Mouse (Mus musculus): ENCODE results near the gene Taldo1.

Taldo1 gene

GRCm38 (mm10) chr7:141417731-141418681 lies 26.0 kb downstream of the Taldo1 start:
- ATAC-seq (ENCODE audit: insufficient number of reproducible peaks, low FRiP score, low TSS enrichment) = no peak

- ATAC-seq (ENCODE audit: insufficient number of reproducible peaks, low FRiP score, low TSS enrichment) = no peak
Observed at GRCm38 (mm10) chr7:141418970-141419369, 27.0 kb downstream of the Taldo1 start.

- no peak for ATAC-seq (ENCODE audit: insufficient number of reproducible peaks, low FRiP score, low TSS enrichment)
Observed at GRCm38 (mm10) chr7:141420030-141420702, 28.2 kb downstream of the Taldo1 start.

GRCm38 (mm10) chr7:141423811-141424210 lies 31.8 kb downstream of the Taldo1 start:
- ATAC-seq (ENCODE audit: insufficient number of reproducible peaks, low FRiP score, low TSS enrichment) = no peak

GRCm38 (mm10) chr7:141426948-141427730 lies 35.1 kb downstream of the Taldo1 start:
- no peak for ATAC-seq (ENCODE audit: insufficient number of reproducible peaks, low FRiP score, low TSS enrichment)

GRCm38 (mm10) chr7:141428701-141429100 lies 36.7 kb downstream of the Taldo1 start:
- no peak for ATAC-seq (ENCODE audit: insufficient number of reproducible peaks, low FRiP score, low TSS enrichment)

- peak; percentile 66 for ATAC-seq (ENCODE audit: insufficient number of reproducible peaks, low FRiP score, low TSS enrichment)
Observed at GRCm38 (mm10) chr7:141429310-141429709, 37.3 kb downstream of the Taldo1 start, which contains the start of gene Cend1. TSS of gene Cend1 (minus strand) at chr7:141429491.

- no peak for ATAC-seq (ENCODE audit: insufficient number of reproducible peaks, low FRiP score, low TSS enrichment)
Observed at GRCm38 (mm10) chr7:141429840-141430584, 38.0 kb downstream of the Taldo1 start.

- no peak for ATAC-seq (ENCODE audit: insufficient number of reproducible peaks, low FRiP score, low TSS enrichment)
Observed at GRCm38 (mm10) chr7:141430585-141431240, 38.7 kb downstream of the Taldo1 start.

- ATAC-seq (ENCODE audit: insufficient number of reproducible peaks, low FRiP score, low TSS enrichment) = no peak
Observed at GRCm38 (mm10) chr7:141431434-141432185, 39.6 kb downstream of the Taldo1 start.

- no peak for ATAC-seq (ENCODE audit: insufficient number of reproducible peaks, low FRiP score, low TSS enrichment)
Observed at GRCm38 (mm10) chr7:141432186-141432611, 40.2 kb downstream of the Taldo1 start.

- peak; percentile 29; the same call in 1 of the 2 replicates for ATAC-seq (ENCODE audit: insufficient number of reproducible peaks, low FRiP score, low TSS enrichment)
Observed at GRCm38 (mm10) chr7:141432741-141433516, 40.9 kb downstream of the Taldo1 start.

GRCm38 (mm10) chr7:141433517-141434400 lies 41.8 kb downstream of the Taldo1 start:
- no peak for ATAC-seq (ENCODE audit: insufficient number of reproducible peaks, low FRiP score, low TSS enrichment)

GRCm38 (mm10) chr7:141434464-141434863 lies 42.5 kb downstream of the Taldo1 start:
- no peak for ATAC-seq (ENCODE audit: insufficient number of reproducible peaks, low FRiP score, low TSS enrichment)

GRCm38 (mm10) chr7:141435129-141435855 lies 43.3 kb downstream of the Taldo1 start:
- ATAC-seq (ENCODE audit: insufficient number of reproducible peaks, low FRiP score, low TSS enrichment) = no peak

GRCm38 (mm10) chr7:141435856-141436522 lies 44.0 kb downstream of the Taldo1 start:
- no peak for ATAC-seq (ENCODE audit: insufficient number of reproducible peaks, low FRiP score, low TSS enrichment)
